Mouse (Mus musculus): ENCODE results near the gene Bbc3. TPM values are rescaled to one million over a fixed set of nuclear protein-coding genes. Genes with fewer than 3 reads are reported as not detected.

The Bbc3 gene
- polyA plus RNA-seq, 1 experiment: 3.7 TPM

- 1% methylated on average over 12 of the region's 12 CpGs for WGBS
- DNase-seq (ENCODE audit: low read depth, low spot score): no peak
Measured at GRCm38 (mm10) chr7:16312672-16313311, 4.6 kb downstream of the Bbc3 start.

GRCm38 (mm10) chr7:16313481-16314220 is 5.5 kb downstream of the Bbc3 start:
- WGBS: under 1% methylated on average over 66 of the region's 66 CpGs
- no peak for DNase-seq (ENCODE audit: low read depth, low spot score)

- whole genome bisulfite sequencing: 21% methylated on average over 13 of the region's 13 CpGs
- DNase-seq (ENCODE audit: low read depth, low spot score): no peak
Measured at GRCm38 (mm10) chr7:16314221-16314775, 6.1 kb downstream of the Bbc3 start.

GRCm38 (mm10) chr7:16315222-16315759 is 7.1 kb downstream of the Bbc3 start:
- 64% methylated on average over 4 of the region's 4 CpGs for WGBS
- no peak for DNase-seq (ENCODE audit: low read depth, low spot score)

GRCm38 (mm10) chr7:16317094-16317493 is 8.9 kb downstream of the Bbc3 start:
- WGBS: 92% methylated on average over 14 of the region's 14 CpGs

GRCm38 (mm10) chr7:16319216-16319615 is 11.0 kb downstream of the Bbc3 start:
- WGBS: 85% methylated on average over 4 of the region's 4 CpGs
- no peak for DNase-seq (ENCODE audit: low read depth, low spot score)

More at GRCm38 (mm10) chr7:16317094-16317493, 8.9 kb downstream of the Bbc3 start:
- no peak for DNase-seq (ENCODE audit: low read depth, low spot score)

- 79% methylated on average over 6 of the region's 6 CpGs for WGBS
- DNase-seq (ENCODE audit: low read depth, low spot score): no peak
Measured at GRCm38 (mm10) chr7:16320479-16320878, 12.3 kb downstream of the Bbc3 start.

- WGBS: 80% methylated on average over 7 of the region's 7 CpGs
- no peak for DNase-seq (ENCODE audit: low read depth, low spot score)
Measured at GRCm38 (mm10) chr7:16324661-16325060, 16.5 kb downstream of the Bbc3 start.

- 14% methylated on average over 8 of the region's 8 CpGs for WGBS
- DNase-seq (ENCODE audit: low read depth, low spot score): no peak
Measured at GRCm38 (mm10) chr7:16325920-16326606, 17.9 kb downstream of the Bbc3 start.

GRCm38 (mm10) chr7:16326607-16326971 is 18.4 kb downstream of the Bbc3 start:
- no peak for DNase-seq (ENCODE audit: low read depth, low spot score)
- WGBS: 93% methylated on average over 2 of the region's 2 CpGs

GRCm38 (mm10) chr7:16329146-16329545 is 21.0 kb downstream of the Bbc3 start:
- WGBS: 70% methylated on average over 3 of the region's 3 CpGs
- DNase-seq (ENCODE audit: low read depth, low spot score): no peak

- no peak for DNase-seq (ENCODE audit: low read depth, low spot score)
Measured at GRCm38 (mm10) chr7:16337733-16338132, 29.5 kb downstream of the Bbc3 start.

GRCm38 (mm10) chr7:16344598-16344997 is 36.4 kb downstream of the Bbc3 start:
- 87% methylated on average over 3 of the region's 3 CpGs for WGBS
- DNase-seq (ENCODE audit: low read depth, low spot score): no peak

More at GRCm38 (mm10) chr7:16337733-16338132, 29.5 kb downstream of the Bbc3 start:
- WGBS: 67% methylated on average over 2 of the region's 2 CpGs

- no peak for DNase-seq (ENCODE audit: low read depth, low spot score)
- 86% methylated on average over 4 of the region's 4 CpGs for WGBS
Measured at GRCm38 (mm10) chr7:16345297-16345696, 37.1 kb downstream of the Bbc3 start.

GRCm38 (mm10) chr7:16349999-16350398 is 41.8 kb downstream of the Bbc3 start:
- WGBS: 61% methylated on average over 5 of the region's 5 CpGs
- no peak for DNase-seq (ENCODE audit: low read depth, low spot score)

- WGBS: 32% methylated on average over 3 of the region's 3 CpGs
- DNase-seq (ENCODE audit: low read depth, low spot score): no peak
Measured at GRCm38 (mm10) chr7:16355854-16356594, 47.8 kb downstream of the Bbc3 start.

- DNase-seq (ENCODE audit: low read depth, low spot score): no peak
- WGBS: 84% methylated on average over 3 of the region's 3 CpGs
Measured at GRCm38 (mm10) chr7:16357602-16358001, 49.4 kb downstream of the Bbc3 start.

GRCm38 (mm10) chr7:16364319-16364718 is 56.1 kb downstream of the Bbc3 start:
- 22% methylated on average over 1 of the region's 1 CpGs for WGBS
- DNase-seq (ENCODE audit: low read depth, low spot score): no peak

- WGBS: 17% methylated on average over 4 of the region's 4 CpGs
- no peak for DNase-seq (ENCODE audit: low read depth, low spot score)
Measured at GRCm38 (mm10) chr7:16364901-16365500, 56.8 kb downstream of the Bbc3 start.
